Mouse (Mus musculus) brain, embryonic 14.5 days (tissue): ENCODE data around the gene Brip1.

ENCODE experiments used
- CTCF ChIP-seq: fragments of 200-500 bp; IDR thresholded peaks from 2 replicates; pipeline ENCODE4 v1.5.1; 2012; ENCODE audit warnings: inconsistent platforms, mild to moderate bottlenecking, moderate library complexity, borderline replicate concordance; ENCODE audit not compliant: insufficient read depth, insufficient read length; ENCODE audit errors: extremely low read depth
- POLR2A ChIP-seq: fragments of 200-500 bp; IDR thresholded peaks from 2 replicates; pipeline ENCODE4 v1.6.1; 2012; ENCODE audit warnings: mild to moderate bottlenecking, inconsistent platforms, borderline replicate concordance; ENCODE audit not compliant: poor library complexity, insufficient read depth, insufficient read length, severe bottlenecking; ENCODE audit errors: extremely low read depth

DNA sequence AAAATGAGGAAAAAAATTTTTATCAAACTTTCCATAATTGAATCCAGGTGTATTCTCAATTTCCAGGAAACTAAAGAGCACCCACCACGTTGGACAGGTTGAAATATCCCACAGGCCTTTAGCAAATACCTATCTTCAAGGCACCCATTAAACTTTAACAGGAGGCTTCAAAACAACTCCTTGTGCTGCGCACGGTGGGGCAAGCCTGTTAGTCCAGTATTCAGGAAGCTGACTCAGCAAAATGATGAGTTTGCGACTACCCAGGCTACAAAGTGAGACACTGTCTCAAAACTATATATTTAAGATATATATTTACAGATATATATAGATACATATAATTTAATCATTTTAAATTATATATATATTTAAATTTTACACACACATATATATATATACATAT is 31.5 kb upstream of the Brip1 start:
- TF ChIP-seq CTCF, result no peak
- TF ChIP-seq POLR2A, result no peak
